Mouse (Mus musculus): Measurements from ENCODE around the gene Dclre1c. TPM values are rescaled to one million over a fixed set of nuclear protein-coding genes. Genes with fewer than 3 reads are reported as not detected.

The Dclre1c gene
- polyA plus RNA-seq, 1 experiment from 2014 or later = 6.2 TPM

- no peak overlapping the region for H3K9ac ChIP-seq
- H3K4me3 ChIP-seq = peak overlapping the region; percentile 94; the same call in 1 of the 2 replicates
These were observed 51.9 kb downstream of the Dclre1c start for GRCm38 (mm10) chr2:3475746-3476251.

GRCm38 (mm10) chr2:3480239-3480638 is 56.3 kb downstream of the Dclre1c start:
- H3K4me1 ChIP-seq = peaks cover 6% of the 10 kb centered on the region; the same call in 1 of the 2 replicates

More at GRCm38 (mm10) chr2:3475746-3476251, 51.9 kb downstream of the Dclre1c start:
- WGBS = 54% methylated on average over 3 of the region's 3 CpGs
- Histone ChIP-seq H3K27ac (no peak overlapping the region), H3K36me3 (no peaks in the 10 kb centered on the region), H3K9me3 (no peaks in the 10 kb centered on the region), H3K4me1 (peaks cover 13% of the 10 kb centered on the region), H3K4me2 (peak overlapping the region; percentile 76), H3K27me3 (no peaks in the 10 kb centered on the region)
- no peak for ATAC-seq (ENCODE audit: borderline replicate concordance, extremely low read depth, low FRiP score, low TSS enrichment)

GRCm38 (mm10) chr2:3489816-3490215 is 65.9 kb downstream of the Dclre1c start:
- WGBS = 86% methylated on average over 3 of the region's 3 CpGs
- Histone ChIP-seq H3K27ac (no peak overlapping the region), H3K36me3 (peaks cover 46% of the 10 kb centered on the region), H3K9me3 (no peaks in the 10 kb centered on the region), H3K4me3 (no peak overlapping the region), H3K4me1 (no peaks in the 10 kb centered on the region), H3K4me2 (no peak overlapping the region), H3K27me3 (no peaks in the 10 kb centered on the region), H3K9ac (no peak overlapping the region)
- no peak for ATAC-seq (ENCODE audit: borderline replicate concordance, extremely low read depth, low FRiP score, low TSS enrichment)

More at GRCm38 (mm10) chr2:3480239-3480638, 56.3 kb downstream of the Dclre1c start:
- no peaks in the 10 kb centered on the region for H3K36me3 ChIP-seq
- H3K4me3 ChIP-seq = no peak overlapping the region
- H3K9ac ChIP-seq = no peak overlapping the region
- no peak overlapping the region for H3K27ac ChIP-seq
- no peak overlapping the region for H3K4me2 ChIP-seq
- WGBS = 80% methylated on average over 3 of the region's 3 CpGs
- no peaks in the 10 kb centered on the region for H3K27me3 ChIP-seq
- no peaks in the 10 kb centered on the region for H3K9me3 ChIP-seq
- ATAC-seq (ENCODE audit: borderline replicate concordance, extremely low read depth, low FRiP score, low TSS enrichment) = no peak

- Histone ChIP-seq H3K4me1 (no peaks in the 10 kb centered on the region), H3K27ac (no peak overlapping the region), H3K4me3 (no peak overlapping the region), H3K4me2 (no peak overlapping the region), H3K36me3 (peaks cover 76% of the 10 kb centered on the region), H3K9ac (no peak overlapping the region), H3K27me3 (no peaks in the 10 kb centered on the region), H3K9me3 (no peaks in the 10 kb centered on the region)
- 80% methylated on average over 3 of the region's 3 CpGs for WGBS
- ATAC-seq (ENCODE audit: borderline replicate concordance, extremely low read depth, low FRiP score, low TSS enrichment) = no peak
These were observed 70.0 kb downstream of the Dclre1c start for GRCm38 (mm10) chr2:3493833-3494409.

- ATAC-seq (ENCODE audit: borderline replicate concordance, extremely low read depth, low FRiP score, low TSS enrichment) = no peak
- H3K4me1 ChIP-seq = no peaks in the 10 kb centered on the region
- no peak overlapping the region for H3K4me3 ChIP-seq
- no peak overlapping the region for H3K9ac ChIP-seq
- no peaks in the 10 kb centered on the region for H3K27me3 ChIP-seq
- H3K27ac ChIP-seq = no peak overlapping the region
- 92% methylated on average over 6 of the region's 6 CpGs for WGBS
- H3K4me2 ChIP-seq = no peak overlapping the region
- H3K9me3 ChIP-seq = no peaks in the 10 kb centered on the region
- peaks cover 60% of the 10 kb centered on the region for H3K36me3 ChIP-seq
These were observed 75.6 kb downstream of the Dclre1c start for GRCm38 (mm10) chr2:3499543-3499942.

GRCm38 (mm10) chr2:3500886-3501285 is 77.0 kb downstream of the Dclre1c start:
- ATAC-seq (ENCODE audit: borderline replicate concordance, extremely low read depth, low FRiP score, low TSS enrichment) = no peak
- peaks cover 59% of the 10 kb centered on the region for H3K36me3 ChIP-seq
- no peak overlapping the region for H3K4me3 ChIP-seq
- WGBS = 92% methylated on average over 5 of the region's 5 CpGs
- H3K27ac ChIP-seq = no peak overlapping the region
- no peak overlapping the region for H3K4me2 ChIP-seq
- H3K27me3 ChIP-seq = no peaks in the 10 kb centered on the region
- H3K9me3 ChIP-seq = no peaks in the 10 kb centered on the region
- no peak overlapping the region for H3K9ac ChIP-seq
- no peaks in the 10 kb centered on the region for H3K4me1 ChIP-seq

GRCm38 (mm10) chr2:3512076-3512475 is 88.1 kb downstream of the Dclre1c start:
- peak overlapping the region; percentile 71 for H3K4me2 ChIP-seq
- H3K4me1 ChIP-seq = peaks cover 14% of the 10 kb centered on the region
- H3K9me3 ChIP-seq = no peaks in the 10 kb centered on the region
- no peaks in the 10 kb centered on the region for H3K27me3 ChIP-seq
- peaks cover 27% of the 10 kb centered on the region for H3K36me3 ChIP-seq
- peak overlapping the region; percentile 76 for H3K4me3 ChIP-seq
- H3K27ac ChIP-seq = peak overlapping the region; percentile 68
- ATAC-seq (ENCODE audit: borderline replicate concordance, extremely low read depth, low FRiP score, low TSS enrichment) = no peak
- under 1% methylated on average over 15 of the region's 15 CpGs for WGBS
- peak overlapping the region; percentile 84 for H3K9ac ChIP-seq

- peak within 1 kb of the TSS; percentile 72 for H3K4me2 ChIP-seq
- WGBS = under 1% methylated on average over 60 of the region's 60 CpGs
- ATAC-seq (ENCODE audit: borderline replicate concordance, extremely low read depth, low FRiP score, low TSS enrichment) = peak; percentile 100
- H3K4me1 ChIP-seq = peaks cover 14% of the 10 kb centered on the region
- peak within 1 kb of the TSS; percentile 84 for H3K9ac ChIP-seq
- H3K27me3 ChIP-seq = no peaks in the 10 kb centered on the region
- H3K4me3 ChIP-seq = peak within 1 kb of the TSS; percentile 76
- H3K9me3 ChIP-seq = no peaks in the 10 kb centered on the region
- H3K36me3 ChIP-seq = peaks cover 24% of the 10 kb centered on the region
- H3K27ac ChIP-seq = peak within 1 kb of the TSS; percentile 68
These were observed 88.9 kb downstream of the Dclre1c start, which contains the start of the genes Gm45902, Hspa14 and Cdnf for GRCm38 (mm10) chr2:3512552-3513454. Gene Gm45902 (minus strand): TSS chr2:3512790. Gene Hspa14 (minus strand): TSS chr2:3512814. Gene Cdnf (plus strand): TSS chr2:3513030.

Other genes starting within 250 kb of the Dclre1c start
- gene Nmt2, start 139.9 kb upstream of the Dclre1c start, polyA plus RNA-seq (2015; fragmentation: Nextera tagmentation; extraction: Ambion mirVana) = 37.9 and 42.1 TPM in 2 replicates
- gene Rpp38, start 91.5 kb upstream of the Dclre1c start, polyA plus RNA-seq (2015; fragmentation: Nextera tagmentation; extraction: Ambion mirVana) = 18.3 and 19.6 TPM in 2 replicates
- gene Acbd7, start 88.0 kb upstream of the Dclre1c start, polyA plus RNA-seq (2015; fragmentation: Nextera tagmentation; extraction: Ambion mirVana) = 1.1 and 2.0 TPM in 2 replicates
- not detected in 2 replicates for gene Olah, start 26.9 kb upstream of the Dclre1c start, polyA plus RNA-seq (2015; fragmentation: Nextera tagmentation; extraction: Ambion mirVana)
- gene Meig1, start 1.5 kb upstream of the Dclre1c start, polyA plus RNA-seq (2015; fragmentation: Nextera tagmentation; extraction: Ambion mirVana) = 9.8 and 10.8 TPM in 2 replicates
- gene Suv39h2, start 50.9 kb downstream of the Dclre1c start, polyA plus RNA-seq (2015; fragmentation: Nextera tagmentation; extraction: Ambion mirVana) = 17.1 and 20.7 TPM in 2 replicates
- gene Gm45902, start 88.7 kb downstream of the Dclre1c start, polyA plus RNA-seq (2015; fragmentation: Nextera tagmentation; extraction: Ambion mirVana) = 4.9 and 5.7 TPM in 2 replicates
- gene Hspa14, start 88.7 kb downstream of the Dclre1c start, polyA plus RNA-seq (2015; fragmentation: Nextera tagmentation; extraction: Ambion mirVana) = 119 and 120 TPM in 2 replicates
- 0.12 and 0.14 TPM in 2 replicates for gene Cdnf, start 88.9 kb downstream of the Dclre1c start, polyA plus RNA-seq (2015; fragmentation: Nextera tagmentation; extraction: Ambion mirVana)
- 27.9 and 31.8 TPM in 2 replicates for gene Fam107b, start 146.4 kb downstream of the Dclre1c start, polyA plus RNA-seq (2015; fragmentation: Nextera tagmentation; extraction: Ambion mirVana)

Measured in lung, embryonic 15.5 days (tissue).